In genomic region chr14:29478403-29478983, GRCm38 (mm10) we compare ENCODE assay signal across 14 mouse cellular contexts.
DNase-seq lines count a peak whose midpoint lies in the region; ATAC-seq and TF ChIP-seq lines count a peak whose summit lies in the region.
"Had no signal": no experiment of that assay in that cellular context is flagged by ENCODE, and none has a peak within 500 bp of the region (broad histone marks: within the 10 kb centered on the region; RNA-seq: fewer than 3 reads in every experiment).

No protein-coding gene starts in this region.

- no peaks in the 10 kb centered on the region for H3K36me3 ChIP-seq in forebrain, embryonic 15.5 days
- no peaks in the 10 kb centered on the region for H3K36me3 ChIP-seq in forebrain, embryonic 12.5 days (replicated peaks)
- no peaks in the 10 kb centered on the region for H3K36me3 ChIP-seq in midbrain, embryonic 11.5 days (ENCODE audit: control insufficient read depth, insufficient read depth, low read length)
- H3K36me3 ChIP-seq in midbrain, embryonic 15.5 days (replicated peaks) = no peaks in the 10 kb centered on the region
- no peaks in the 10 kb centered on the region for H3K36me3 ChIP-seq in heart, adult 2 months (ENCODE audit: control insufficient read depth, insufficient read depth, low read length)
- H3K36me3 ChIP-seq: G1E had no signal

- no peak for TF ChIP-seq POLR2A in heart, adult 2 months (IDR thresholded peaks at IDR 0.05; ENCODE audit: insufficient read depth, low read depth, low read length)

- ATAC-seq in forebrain, embryonic 15.5 days (replicated peaks) = no peak
- ATAC-seq in forebrain, embryonic 12.5 days (ENCODE audit: low FRiP score) = no peak
- ATAC-seq in midbrain, embryonic 11.5 days (ENCODE audit: low FRiP score) = no peak; the same call in 1 of the 2 replicates
- ATAC-seq in midbrain, embryonic 15.5 days (replicated peaks) = no peak
- ATAC-seq: intestine, postnatal 0 days; liver, postnatal 0 days had no signal

- peak overlapping the region; percentile 48; the same call in 1 of the 2 replicates for H3K27ac ChIP-seq in forebrain, embryonic 15.5 days (replicated peaks)
- H3K27ac ChIP-seq in forebrain, embryonic 12.5 days = no peak overlapping the region
- no peak overlapping the region for H3K27ac ChIP-seq in midbrain, embryonic 11.5 days (ENCODE audit: low read depth, low read length)
- H3K27ac ChIP-seq in midbrain, embryonic 15.5 days = no peak overlapping the region
- no peak overlapping the region for H3K27ac ChIP-seq in heart, adult 2 months
- H3K27ac ChIP-seq: gastrocnemius, adult 2 months; stomach, postnatal 0 days had no signal

- H3K27me3 ChIP-seq in forebrain, embryonic 15.5 days = no peaks in the 10 kb centered on the region
- no peaks in the 10 kb centered on the region for H3K27me3 ChIP-seq in forebrain, embryonic 12.5 days
- no peaks in the 10 kb centered on the region; the same call in 1 of the 2 replicates for H3K27me3 ChIP-seq in midbrain, embryonic 11.5 days (ENCODE audit: control insufficient read depth, insufficient read depth, low read length)
- H3K27me3 ChIP-seq in midbrain, embryonic 15.5 days (replicated peaks) = no peaks in the 10 kb centered on the region
- no peaks in the 10 kb centered on the region for H3K27me3 ChIP-seq in heart, adult 2 months (ENCODE audit: control insufficient read depth, insufficient read depth, low read length)
- H3K27me3 ChIP-seq: megakaryocyte, embryonic 14.5 days had no signal

- no peak for TF ChIP-seq EP300 in heart, adult 2 months (IDR thresholded peaks at IDR 0.05; ENCODE audit: insufficient read depth, low read depth, low read length)

- no peaks in the 10 kb centered on the region for H3K9me3 ChIP-seq in forebrain, embryonic 15.5 days
- no peaks in the 10 kb centered on the region for H3K9me3 ChIP-seq in forebrain, embryonic 12.5 days
- no peaks in the 10 kb centered on the region for H3K9me3 ChIP-seq in midbrain, embryonic 11.5 days (ENCODE audit: control insufficient read depth, low read length)
- no peaks in the 10 kb centered on the region for H3K9me3 ChIP-seq in midbrain, embryonic 15.5 days

- WGBS in forebrain, embryonic 15.5 days = 29% methylated on average over 6 of the region's 6 CpGs
- 35% methylated on average over 6 of the region's 6 CpGs for WGBS in forebrain, embryonic 12.5 days
- 21% methylated on average over 6 of the region's 6 CpGs for WGBS in midbrain, embryonic 11.5 days
- whole genome bisulfite sequencing in midbrain, embryonic 15.5 days = 20% methylated on average over 6 of the region's 6 CpGs
- 61% methylated on average over 6 of the region's 6 CpGs for WGBS in heart, adult 2 months

- intact Hi-C loops in left cerebral cortex, postnatal 36 days (cut with DNase I) = no loop called here
- intact Hi-C loops in heart, adult 2 months (cut with DNase I) = no loop called here

- H3K4me3 ChIP-seq in forebrain, embryonic 15.5 days = no peak overlapping the region
- no peak overlapping the region for H3K4me3 ChIP-seq in forebrain, embryonic 12.5 days (replicated peaks)
- no peak overlapping the region for H3K4me3 ChIP-seq in midbrain, embryonic 11.5 days (ENCODE audit: low read depth, low read length)
- H3K4me3 ChIP-seq in midbrain, embryonic 15.5 days = no peak overlapping the region
- H3K4me3 ChIP-seq in heart, adult 2 months = no peak overlapping the region
- H3K4me3 ChIP-seq: gastrocnemius, adult 2 months; megakaryocyte, embryonic 14.5 days had no signal

- peak; percentile 85 for DNase-seq in midbrain, embryonic 11.5 days (ENCODE audit: low spot score, missing footprints)
- DNase-seq in left cerebral cortex, postnatal 36 days (ENCODE audit: low spot score in 2 of 2) = peak; percentile 58 to 74
- no peak for DNase-seq in lung, postnatal 14 days
- no peak for DNase-seq in heart, adult 2 months
- DNase-seq in gastrocnemius, adult 8-10 months (ENCODE audit: low spot score in 2 of 2) = no peak
- DNase-seq: gastrocnemius, adult 2 months; liver, postnatal 0 days had no signal

- no peak overlapping the region for H3K9ac ChIP-seq in forebrain, embryonic 15.5 days (replicated peaks)
- no peak overlapping the region for H3K9ac ChIP-seq in forebrain, embryonic 12.5 days
- no peak overlapping the region for H3K9ac ChIP-seq in midbrain, embryonic 11.5 days (ENCODE audit: low read length)
- H3K9ac ChIP-seq in midbrain, embryonic 15.5 days = no peak overlapping the region
- H3K9ac ChIP-seq in heart, adult 2 months (ENCODE audit: low read depth, low read length) = no peak overlapping the region
- H3K9ac ChIP-seq: liver, postnatal 0 days had no signal

- H3K79me2 ChIP-seq in heart, adult 2 months (replicated peaks; ENCODE audit: control insufficient read depth, insufficient read depth, low read length) = no peaks in the 10 kb centered on the region

- peaks cover 37% of the 10 kb centered on the region for H3K4me1 ChIP-seq in forebrain, embryonic 15.5 days
- peaks cover 13% of the 10 kb centered on the region for H3K4me1 ChIP-seq in forebrain, embryonic 12.5 days
- H3K4me1 ChIP-seq in midbrain, embryonic 11.5 days (ENCODE audit: control insufficient read depth, insufficient read depth, low read length) = peaks cover 9% of the 10 kb centered on the region
- H3K4me1 ChIP-seq in midbrain, embryonic 15.5 days = no peaks in the 10 kb centered on the region
- no peaks in the 10 kb centered on the region for H3K4me1 ChIP-seq in heart, adult 2 months (ENCODE audit: control insufficient read depth, insufficient read depth, low read length)
- H3K4me1 ChIP-seq: megakaryocyte, embryonic 14.5 days had no signal

- H3K4me2 ChIP-seq in forebrain, embryonic 15.5 days (replicated peaks) = no peak overlapping the region
- H3K4me2 ChIP-seq in forebrain, embryonic 12.5 days = no peak overlapping the region
- H3K4me2 ChIP-seq in midbrain, embryonic 11.5 days = no peak overlapping the region
- no peak overlapping the region for H3K4me2 ChIP-seq in midbrain, embryonic 15.5 days

- no peak for TF ChIP-seq CTCF in heart, adult 2 months (IDR thresholded peaks at IDR 0.05)

Comparison
In these comparisons a context has a peak if more than half of its experiments do, and no peak if none do; other contexts are left out.
1. DNase-seq: peak in midbrain, embryonic 11.5 days (single experiment) and left cerebral cortex, postnatal 36 days (2 of 2); none in lung, postnatal 14 days (single experiment), heart, adult 2 months (0 of 2) and gastrocnemius, adult 8-10 months (0 of 2).